Mouse (Mus musculus): ENCODE measurements around the gene Hsbp1.

DNA sequence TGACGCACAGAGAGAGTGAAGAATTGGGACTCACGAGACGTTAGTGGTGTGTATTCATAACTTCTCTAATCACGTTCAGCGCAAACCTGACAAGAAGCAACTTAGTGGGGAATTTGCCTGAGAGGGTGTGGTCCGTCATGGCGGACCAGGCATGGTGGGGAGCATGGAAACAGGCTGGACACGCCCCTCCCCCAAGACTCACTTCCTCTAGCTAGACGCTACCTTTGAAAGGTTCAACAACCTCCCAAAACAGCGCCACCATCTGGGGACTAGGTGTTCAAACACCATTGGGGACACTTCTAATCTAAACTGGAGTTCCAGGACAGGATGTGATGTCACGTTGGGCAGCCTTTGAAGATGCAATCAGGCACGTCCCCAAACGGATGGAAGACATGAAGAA, 48.8 kb upstream of the Hsbp1 start:
- TF ChIP-seq MYOD1 (IDR thresholded peaks at IDR 0.05; ENCODE audit: control insufficient read depth in 1 of 3, insufficient read length in 2 of 3, low read depth in 2 of 3) (no peak), USF1 (IDR thresholded peaks at IDR 0.05; ENCODE audit: low read depth) (no peak), REST (IDR thresholded peaks at IDR 0.05; ENCODE audit: insufficient read depth, insufficient read length) (no peak), POLR2A (IDR thresholded peaks at IDR 0.05; ENCODE audit: insufficient read length, low read depth) (no peak), MAX (IDR thresholded peaks at IDR 0.05; ENCODE audit: low read depth) (no peak), POLR2AphosphoS2 (IDR thresholded peaks at IDR 0.05; ENCODE audit: insufficient read length, low read depth) (no peak), E2F4 (IDR thresholded peaks at IDR 0.05; ENCODE audit: insufficient read depth) (no peak), TCF3 (IDR thresholded peaks at IDR 0.05; ENCODE audit: insufficient read length, low read depth) (no peak), MYOG (IDR thresholded peaks at IDR 0.05; ENCODE audit: control insufficient read depth in 1 of 3, insufficient read depth in 1 of 3, insufficient read length in 2 of 3, low read depth in 2 of 3) (no peak), CEBPB (IDR thresholded peaks at IDR 0.05; ENCODE audit: insufficient read depth, poor library complexity, severe bottlenecking) (no peak), TCF12 (IDR thresholded peaks at IDR 0.05; ENCODE audit: insufficient read depth, poor library complexity, severe bottlenecking) (no peak), SRF (IDR thresholded peaks at IDR 0.05; ENCODE audit: control insufficient read depth, insufficient read length, low read depth) (no peak)
